Mouse (Mus musculus): Measurements from ENCODE around the gene Gm12887. TPM values are rescaled to one million over a fixed set of nuclear protein-coding genes. Genes with fewer than 3 reads are reported as not detected.

Gm12887 gene
- polyA plus RNA-seq (2014; fragmentation: Nextera tagmentation; extraction: Ambion mirVana): not detected in 2 replicates

GRCm38 (mm10) chr4:121622003-121622402, at the start of gene Gm12887:
Gene Gm12887 (minus strand): TSS chr4:121622103.
- DNase-seq (no peak), ATAC-seq (ENCODE audit: low FRiP score, low TSS enrichment) (no peak)
- H3K4me2 ChIP-seq (ENCODE audit: low read length): no peak within 1 kb of the TSS
- WGBS: 55% methylated on average over 2 of the region's 2 CpGs
- peaks cover 23% of the 10 kb centered on the region for H3K9me3 ChIP-seq (ENCODE audit: control insufficient read depth, low read length)
- no peaks in the 10 kb centered on the region for H3K36me3 ChIP-seq (ENCODE audit: control insufficient read depth, insufficient read depth, low read length)
- no peaks in the 10 kb centered on the region for H3K4me1 ChIP-seq (ENCODE audit: control insufficient read depth, insufficient read depth, low read length)
- no peak within 1 kb of the TSS for H3K4me3 ChIP-seq (replicated peaks; ENCODE audit: low read depth, low read length)
- H3K27ac ChIP-seq (replicated peaks; ENCODE audit: low read depth, low read length): no peak within 1 kb of the TSS
- H3K9ac ChIP-seq (replicated peaks; ENCODE audit: low read length): no peak within 1 kb of the TSS
- no peaks in the 10 kb centered on the region for H3K27me3 ChIP-seq (ENCODE audit: control insufficient read depth, insufficient read depth, low read length)

DNA sequence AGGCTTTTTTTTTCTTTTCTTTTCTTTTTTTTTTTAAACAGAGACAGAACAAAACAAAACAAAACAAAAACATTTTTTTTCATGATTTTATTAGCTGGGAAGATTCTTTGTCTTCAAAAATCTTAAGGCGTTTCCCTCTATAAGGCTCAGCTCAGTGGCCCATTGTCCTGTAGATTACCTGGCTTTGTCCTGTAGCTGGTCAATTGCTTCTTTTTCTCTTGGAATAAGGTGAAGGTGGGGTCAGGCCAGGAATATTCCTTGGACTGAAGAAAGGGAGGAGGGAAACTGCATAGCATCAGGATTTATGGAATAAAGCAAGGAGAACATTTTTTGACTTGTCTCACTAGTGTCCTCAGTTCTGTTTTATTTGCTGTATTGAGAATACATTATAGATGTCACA, 35.1 kb upstream of the Gm12887 start:
- H3K27me3 ChIP-seq (ENCODE audit: control insufficient read depth, insufficient read depth, low read length): no peaks in the 10 kb centered on the region
- 88% methylated on average over 1 of the region's 1 CpGs for whole genome bisulfite sequencing
- H3K4me1 ChIP-seq (ENCODE audit: control insufficient read depth, insufficient read depth, low read length): no peaks in the 10 kb centered on the region
- no peak for DNase-seq
- H3K27ac ChIP-seq (replicated peaks; ENCODE audit: low read depth, low read length): no peak overlapping the region
- H3K9ac ChIP-seq (replicated peaks; ENCODE audit: low read length): no peak overlapping the region
- no peak overlapping the region for H3K4me3 ChIP-seq (replicated peaks; ENCODE audit: low read depth, low read length)
- no peaks in the 10 kb centered on the region for H3K36me3 ChIP-seq (ENCODE audit: control insufficient read depth, insufficient read depth, low read length)
- H3K4me2 ChIP-seq (ENCODE audit: low read length): no peak overlapping the region
- H3K9me3 ChIP-seq (ENCODE audit: control insufficient read depth, low read length): peaks cover 18% of the 10 kb centered on the region
- ATAC-seq (ENCODE audit: low FRiP score, low TSS enrichment): no peak

Other genes starting within 250 kb of the Gm12887 start
- not detected in 2 replicates for gene Gm12886, start 199.0 kb downstream of the Gm12887 start, polyA plus RNA-seq (2014; fragmentation: Nextera tagmentation; extraction: Ambion mirVana)

Data from midbrain, embryonic 14.5 days (tissue).